Mouse (Mus musculus) ES-CJ7 (cell line): ENCODE data around the gene Hal.

Experiments
- DNase-seq: peaks from one replicate; pipeline ENCODE4 v3.0.0; 2011; ENCODE audit warnings: low read depth, low spot score

Gene Hal

GRCm38 (mm10) chr10:93488066-93488827 lies at the start of gene Hal:
Gene Hal, plus strand, starts transcription at chr10:93488768.
- no peak for DNase-seq

- no peak for DNase-seq
These were observed 47.1 kb upstream of the Hal start for GRCm38 (mm10) chr10:93441501-93441900.

- no peak for DNase-seq
These were observed 46.4 kb upstream of the Hal start for GRCm38 (mm10) chr10:93442183-93442582.

- DNase-seq = no peak
These were observed 44.2 kb upstream of the Hal start for GRCm38 (mm10) chr10:93444407-93444806.

- DNase-seq = no peak
These were observed 41.2 kb upstream of the Hal start for GRCm38 (mm10) chr10:93447398-93447797.

- no peak for DNase-seq
These were observed 33.9 kb upstream of the Hal start for GRCm38 (mm10) chr10:93454652-93455014.

GRCm38 (mm10) chr10:93460106-93460505 lies 28.5 kb upstream of the Hal start:
- DNase-seq = peak; percentile 27

GRCm38 (mm10) chr10:93462692-93463382 lies 25.7 kb upstream of the Hal start:
- DNase-seq = no peak

GRCm38 (mm10) chr10:93463611-93464010 lies 25.0 kb upstream of the Hal start:
- DNase-seq = no peak

GRCm38 (mm10) chr10:93467259-93467658 lies 21.3 kb upstream of the Hal start:
- no peak for DNase-seq

- no peak for DNase-seq
These were observed 20.8 kb upstream of the Hal start for GRCm38 (mm10) chr10:93467791-93468190.

- DNase-seq = peak; percentile 85
These were observed 17.2 kb upstream of the Hal start for GRCm38 (mm10) chr10:93471415-93471814.

GRCm38 (mm10) chr10:93484511-93484910 lies 4.1 kb upstream of the Hal start:
- DNase-seq = no peak

- DNase-seq = peak; percentile 55
These were observed 3.4 kb upstream of the Hal start for GRCm38 (mm10) chr10:93485055-93485691.

- DNase-seq = no peak
These were observed 1.9 kb upstream of the Hal start for GRCm38 (mm10) chr10:93486622-93487021.

- no peak for DNase-seq
These were observed 259 bp downstream of the Hal start for GRCm38 (mm10) chr10:93488828-93489226.

- peak; percentile 80 for DNase-seq
These were observed 1.9 kb downstream of the Hal start for GRCm38 (mm10) chr10:93490451-93490850.

- no peak for DNase-seq
These were observed 12.3 kb downstream of the Hal start for GRCm38 (mm10) chr10:93500864-93501263.

- no peak for DNase-seq
These were observed 12.8 kb downstream of the Hal start for GRCm38 (mm10) chr10:93501346-93501745.

- DNase-seq = no peak
These were observed 19.9 kb downstream of the Hal start for GRCm38 (mm10) chr10:93508383-93508970.

GRCm38 (mm10) chr10:93509532-93510153 lies 21.1 kb downstream of the Hal start:
- no peak for DNase-seq

GRCm38 (mm10) chr10:93515419-93515818 lies 26.9 kb downstream of the Hal start:
- DNase-seq = no peak
